Mouse (Mus musculus) embryonic facial prominence, embryonic 10.5 days (tissue): ENCODE data around the gene Edaradd. TPM values are rescaled to one million over a fixed set of nuclear protein-coding genes. Genes with fewer than 3 reads are reported as not detected.
"Not testable (repeated sequence)": the region's sequence is repeated elsewhere in the genome, so short reads cannot be mapped to it uniquely, and the experiment has no call there.

ENCODE experiments used
- DNase-seq: peaks from one replicate; pipeline ENCODE4 v3.0.0-alpha.2; 2017; ENCODE audit warnings: low spot score
- H3K27ac ChIP-seq: fragments of 300-500 bp; sonication (generic); replicated peaks from 2 replicates; pipeline ENCODE4 v1.5.1; 2016; ENCODE audit warnings: mild to moderate bottlenecking
- H3K27me3 ChIP-seq: fragments of 300-500 bp; sonication (generic); replicated peaks from 2 replicates; pipeline ENCODE4 v1.6.1; 2016; ENCODE audit warnings: low read depth, mild to moderate bottlenecking; ENCODE audit not compliant: poor library complexity, severe bottlenecking
- H3K36me3 ChIP-seq: fragments of 300-500 bp; sonication (generic); replicated peaks from 2 replicates; pipeline ENCODE4 v1.6.1; 2016; ENCODE audit warnings: mild to moderate bottlenecking, moderate library complexity
- H3K4me1 ChIP-seq: fragments of 300-500 bp; sonication (generic); 2 replicates; pipeline ENCODE4 v1.6.1; 2016
- H3K4me3 ChIP-seq: fragments of 300-500 bp; sonication (generic); 2 replicates; pipeline ENCODE4 v1.5.1; 2016; ENCODE audit warnings: mild to moderate bottlenecking, moderate library complexity
- H3K9me3 ChIP-seq: fragments of 300-500 bp; sonication (generic); 2 replicates; pipeline ENCODE4 v1.6.1; 2016; ENCODE audit warnings: mild to moderate bottlenecking
- WGBS: fragments of 180-500 bp; shearing (Covaris S2); methylation state at CpG from one replicate; pipeline ENCODE4 v1.1.7; 2016; 5-methylcytosine and 5-hydroxymethylcytosine counted together
- polyA plus RNA-seq: library from polyadenylated mRNA; unstranded; fragments of >200 nt; fragmentation: Nextera tagmentation; extraction: Ambion mirVana; gene quantifications from 2 replicates; pipeline ENCODE4 v1.2.1, GENCODE M21; 2016

The Edaradd gene
- polyA plus RNA-seq, 1 experiment from 2014 or later = 2.6 TPM

GRCm38 (mm10) chr13:12473724-12474378 lies 46.4 kb downstream of the Edaradd start:
- 41% methylated on average over 8 of the region's 8 CpGs for WGBS
- H3K4me3 ChIP-seq = no peak overlapping the region
- H3K9me3 ChIP-seq = no peaks in the 10 kb centered on the region
- H3K27ac ChIP-seq = no peak overlapping the region
- peak; percentile 78 for DNase-seq
- 0 out of 2 replicates have a peak, but pooled peaks cover 4% of the 10 kb centered on the region for H3K27me3 ChIP-seq
- H3K36me3 ChIP-seq = no peaks in the 10 kb centered on the region
- H3K4me1 ChIP-seq = no peaks in the 10 kb centered on the region

- 94% methylated on average over 1 of the region's 1 CpGs for WGBS
- no peak overlapping the region for H3K4me3 ChIP-seq
- no peaks in the 10 kb centered on the region for H3K36me3 ChIP-seq
- 0 out of 2 replicates have a peak, but pooled peaks cover 4% of the 10 kb centered on the region for H3K27me3 ChIP-seq
- no peaks in the 10 kb centered on the region for H3K9me3 ChIP-seq
- H3K4me1 ChIP-seq = no peaks in the 10 kb centered on the region
- DNase-seq = no peak
- H3K27ac ChIP-seq = no peak overlapping the region
Observed at GRCm38 (mm10) chr13:12468488-12468887, 51.8 kb downstream of the Edaradd start.

- H3K27ac ChIP-seq = no peak within 1 kb of the TSS
- H3K9me3 ChIP-seq = no peaks in the 10 kb centered on the region
- no peak within 1 kb of the TSS for H3K4me3 ChIP-seq
- DNase-seq = no peak
- H3K36me3 ChIP-seq = no peaks in the 10 kb centered on the region
- H3K4me1 ChIP-seq = peaks cover 13% of the 10 kb centered on the region
- H3K27me3 ChIP-seq = no peaks in the 10 kb centered on the region
- WGBS = 90% methylated on average over 1 of the region's 1 CpGs
Observed at GRCm38 (mm10) chr13:12464844-12465243, 55.4 kb downstream of the Edaradd start, which contains the start of gene Lgals8. Lgals8 (minus strand) TSS chr13:12464944.

GRCm38 (mm10) chr13:12464159-12464558 lies 56.1 kb downstream of the Edaradd start:
- H3K27ac ChIP-seq, H3K9me3 ChIP-seq, DNase-seq, H3K27me3 ChIP-seq, H3K36me3 ChIP-seq, H3K4me3 ChIP-seq: not testable (repeated sequence)
- 83% methylated on average over 6 of the region's 6 CpGs for WGBS
- H3K4me1 ChIP-seq = peaks cover 13% of the 10 kb centered on the region

GRCm38 (mm10) chr13:12462623-12463022 lies 57.6 kb downstream of the Edaradd start:
- no peaks in the 10 kb centered on the region for H3K9me3 ChIP-seq
- no peaks in the 10 kb centered on the region for H3K36me3 ChIP-seq
- peaks cover 13% of the 10 kb centered on the region for H3K4me1 ChIP-seq
- no peak overlapping the region for H3K27ac ChIP-seq
- H3K27me3 ChIP-seq = no peaks in the 10 kb centered on the region
- 81% methylated on average over 4 of the region's 4 CpGs for WGBS
- no peak overlapping the region for H3K4me3 ChIP-seq
- DNase-seq = no peak

GRCm38 (mm10) chr13:12461730-12462119 lies 58.5 kb downstream of the Edaradd start:
- DNase-seq = no peak
- 2% methylated on average over 7 of the region's 7 CpGs for WGBS

GRCm38 (mm10) chr13:12460881-12461729 lies 59.1 kb downstream of the Edaradd start:
- 1% methylated on average over 59 of the region's 59 CpGs for WGBS
- peak; percentile 94 for DNase-seq

More at GRCm38 (mm10) chr13:12461730-12462119, 58.5 kb downstream of the Edaradd start:
- Histone ChIP-seq H3K27me3 (no peaks in the 10 kb centered on the region), H3K4me1 (peaks cover 13% of the 10 kb centered on the region), H3K9me3 (no peaks in the 10 kb centered on the region), H3K4me3 (peak overlapping the region; percentile 82), H3K27ac (peak overlapping the region; percentile 77), H3K36me3 (no peaks in the 10 kb centered on the region)

GRCm38 (mm10) chr13:12460443-12460842 lies 59.8 kb downstream of the Edaradd start:
- H3K27ac ChIP-seq = no peak overlapping the region
- no peaks in the 10 kb centered on the region for H3K9me3 ChIP-seq
- no peaks in the 10 kb centered on the region for H3K36me3 ChIP-seq
- H3K4me3 ChIP-seq = peak overlapping the region; percentile 82
- DNase-seq = peak; percentile 24
- H3K27me3 ChIP-seq = no peaks in the 10 kb centered on the region
- 13% methylated on average over 8 of the region's 8 CpGs for WGBS
- peaks cover 13% of the 10 kb centered on the region for H3K4me1 ChIP-seq

More at GRCm38 (mm10) chr13:12460881-12461729, 59.1 kb downstream of the Edaradd start:
- peak overlapping the region; percentile 82 for H3K4me3 ChIP-seq
- no peaks in the 10 kb centered on the region for H3K27me3 ChIP-seq
- H3K4me1 ChIP-seq = peaks cover 13% of the 10 kb centered on the region
- peak overlapping the region; percentile 77 for H3K27ac ChIP-seq
- H3K36me3 ChIP-seq = no peaks in the 10 kb centered on the region
- no peaks in the 10 kb centered on the region for H3K9me3 ChIP-seq

- Histone ChIP-seq H3K27ac (no peak overlapping the region), H3K27me3 (no peaks in the 10 kb centered on the region), H3K36me3 (no peaks in the 10 kb centered on the region), H3K4me3 (no peak overlapping the region), H3K4me1 (peaks cover 8% of the 10 kb centered on the region), H3K9me3 (no peaks in the 10 kb centered on the region)
- no peak for DNase-seq
- 77% methylated on average over 7 of the region's 7 CpGs for WGBS
Observed at GRCm38 (mm10) chr13:12456711-12457110, 63.5 kb downstream of the Edaradd start.

- H3K4me1 ChIP-seq = no peaks in the 10 kb centered on the region
- H3K36me3 ChIP-seq = no peaks in the 10 kb centered on the region
- H3K27me3 ChIP-seq = no peaks in the 10 kb centered on the region
- no peak for DNase-seq
- H3K4me3 ChIP-seq = no peak overlapping the region
- WGBS = 79% methylated on average over 7 of the region's 7 CpGs
- H3K9me3 ChIP-seq = no peaks in the 10 kb centered on the region
- no peak overlapping the region for H3K27ac ChIP-seq
Observed at GRCm38 (mm10) chr13:12454686-12455390, 65.4 kb downstream of the Edaradd start.

GRCm38 (mm10) chr13:12453150-12453549 lies 67.1 kb downstream of the Edaradd start:
- Histone ChIP-seq H3K27ac (no peak overlapping the region), H3K4me1 (no peaks in the 10 kb centered on the region), H3K9me3 (no peaks in the 10 kb centered on the region), H3K27me3 (no peaks in the 10 kb centered on the region), H3K4me3 (no peak overlapping the region), H3K36me3 (no peaks in the 10 kb centered on the region)
- 92% methylated on average over 14 of the region's 14 CpGs for WGBS
- no peak for DNase-seq

- no peaks in the 10 kb centered on the region for H3K4me1 ChIP-seq
- no peaks in the 10 kb centered on the region for H3K27me3 ChIP-seq
- WGBS = 88% methylated on average over 2 of the region's 2 CpGs
- no peak overlapping the region for H3K27ac ChIP-seq
- no peak for DNase-seq
- H3K4me3 ChIP-seq = no peak overlapping the region
- H3K9me3 ChIP-seq = no peaks in the 10 kb centered on the region
- peaks cover 45% of the 10 kb centered on the region for H3K36me3 ChIP-seq
Observed at GRCm38 (mm10) chr13:12442008-12442587, 78.1 kb downstream of the Edaradd start.
